Mouse (Mus musculus): ENCODE measurements around the gene Fancc. TPM values are rescaled to one million over a fixed set of nuclear protein-coding genes. Genes with fewer than 3 reads are reported as not detected.

Fancc gene
- 4.6 and 6.1 TPM in 2 replicates for total RNA-seq (2014; rRNA removed)
- 3.4 and 4.0 TPM in 2 replicates for polyA plus RNA-seq (2012; rRNA removed)

DNA sequence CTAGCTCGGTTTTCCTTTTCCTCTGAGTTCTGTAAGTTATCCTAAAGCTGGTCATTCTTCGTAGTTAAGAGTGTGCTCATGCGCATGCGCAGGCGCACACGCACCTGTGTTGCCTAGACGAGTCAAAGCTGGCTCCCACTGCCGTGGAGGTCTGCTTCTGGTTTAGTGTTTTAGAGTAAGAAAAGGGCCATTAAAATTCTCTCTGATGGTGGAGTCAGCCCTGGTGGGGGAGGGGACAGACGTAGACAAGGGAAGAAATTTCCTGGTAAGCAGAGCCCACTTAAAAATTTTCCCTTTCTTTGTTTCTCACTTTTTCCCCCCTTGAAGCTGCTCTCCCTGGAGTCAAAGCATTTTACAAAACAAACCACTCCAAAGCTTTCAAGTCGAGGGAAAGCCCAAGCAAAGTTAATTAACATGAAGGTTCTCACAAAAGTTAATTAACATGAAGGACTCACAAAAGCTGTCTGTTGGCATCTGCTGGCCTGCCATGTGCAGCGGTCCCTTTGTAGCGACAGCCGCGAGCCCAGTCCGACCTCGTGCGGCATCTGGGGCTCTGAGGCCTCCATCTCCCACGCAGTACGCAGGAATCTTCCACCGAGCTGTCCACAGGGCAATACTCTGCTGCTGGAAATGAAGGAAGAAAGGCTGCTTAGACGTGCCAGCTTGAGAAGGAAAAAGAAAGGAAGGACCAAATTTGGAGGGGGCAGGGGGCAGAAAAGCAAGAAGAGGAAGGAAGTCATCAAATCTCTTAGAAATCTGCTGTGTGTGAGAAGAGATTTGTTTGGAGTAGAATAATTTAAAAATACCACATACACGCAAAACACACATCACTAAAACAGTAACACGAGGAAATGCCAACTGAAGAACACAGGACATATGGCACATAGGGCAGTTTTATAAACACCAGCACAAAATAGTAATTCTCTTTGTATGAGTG is at the start of gene Fancc:
Gene Fancc, minus strand, starts transcription at position 633 of the 937 bp plus-strand sequence.
- no peaks in the 10 kb centered on the region for H3K27me3 ChIP-seq (ENCODE audit: control insufficient read depth, insufficient read depth, low read length)
- H3K27ac ChIP-seq (replicated peaks; ENCODE audit: insufficient read depth, low read depth, low read length) = no peak within 1 kb of the TSS
- H3K4me1 ChIP-seq (ENCODE audit: control insufficient read depth, insufficient read depth, low read length) = no peaks in the 10 kb centered on the region; the same call in 1 of the 2 replicates
- H3K36me3 ChIP-seq (ENCODE audit: control insufficient read depth, insufficient read depth, low read length) = no peaks in the 10 kb centered on the region
- H3K79me2 ChIP-seq (ENCODE audit: control insufficient read depth, insufficient read depth, low read length) = no peaks in the 10 kb centered on the region
- H3K9ac ChIP-seq (ENCODE audit: low read depth, low read length) = no peak within 1 kb of the TSS; the same call in 1 of the 2 replicates
- 51% methylated on average over 23 of the region's 23 CpGs for WGBS
- no peak for DNase-seq (ENCODE audit: extremely low read depth, low read depth, low spot score)
- H3K4me3 ChIP-seq (ENCODE audit: insufficient read depth, low read depth, low read length) = 0 out of 2 replicates have a peak within 1 kb of the TSS, but pooled peaks have one; percentile 16
- TF ChIP-seq CTCF (IDR thresholded peaks at IDR 0.05; ENCODE audit: low read depth, low read length) (no peak), POLR2A (IDR thresholded peaks at IDR 0.05; ENCODE audit: extremely low read depth, insufficient read depth, low read length) (no peak)

- no peak overlapping the region for H3K4me3 ChIP-seq (ENCODE audit: insufficient read depth, low read depth, low read length)
- DNase-seq (ENCODE audit: extremely low read depth, low read depth, low spot score) = no peak
- H3K36me3 ChIP-seq (ENCODE audit: control insufficient read depth, insufficient read depth, low read length) = peaks cover 48% of the 10 kb centered on the region
- no peak overlapping the region for H3K27ac ChIP-seq (replicated peaks; ENCODE audit: insufficient read depth, low read depth, low read length)
- H3K4me1 ChIP-seq (ENCODE audit: control insufficient read depth, insufficient read depth, low read length) = peaks cover 18% of the 10 kb centered on the region
- 78% methylated on average over 7 of the region's 7 CpGs for WGBS
- H3K9ac ChIP-seq (ENCODE audit: low read depth, low read length) = no peak overlapping the region
- H3K79me2 ChIP-seq (ENCODE audit: control insufficient read depth, insufficient read depth, low read length) = peaks cover 11% of the 10 kb centered on the region
- no peaks in the 10 kb centered on the region for H3K27me3 ChIP-seq (ENCODE audit: control insufficient read depth, insufficient read depth, low read length)
- TF ChIP-seq POLR2A (IDR thresholded peaks at IDR 0.05; ENCODE audit: extremely low read depth, insufficient read depth, low read length) = no peak
- no peak for TF ChIP-seq CTCF (IDR thresholded peaks at IDR 0.05; ENCODE audit: low read depth, low read length)
Measured at GRCm38 (mm10) chr13:63545291-63545690, 48.2 kb upstream of the Fancc start.

DNA sequence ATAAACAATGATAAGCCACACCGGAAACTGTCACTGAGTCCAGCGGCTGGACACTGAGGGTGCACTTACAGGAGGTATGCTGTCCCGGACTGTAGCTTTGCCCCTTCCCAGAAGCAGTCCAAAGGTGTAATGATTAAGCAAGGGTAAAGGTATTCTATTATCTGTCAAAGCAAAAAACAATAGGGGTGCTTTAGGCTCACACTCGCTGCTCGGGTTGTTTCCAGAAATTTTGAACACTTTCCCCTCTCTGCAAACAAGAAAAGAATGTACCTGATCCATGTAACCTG is 47.8 kb upstream of the Fancc start:
- no peak for TF ChIP-seq CTCF (IDR thresholded peaks at IDR 0.05; ENCODE audit: low read depth, low read length)
- TF ChIP-seq POLR2A (IDR thresholded peaks at IDR 0.05; ENCODE audit: extremely low read depth, insufficient read depth, low read length) = no peak
- no peak overlapping the region for H3K27ac ChIP-seq (replicated peaks; ENCODE audit: insufficient read depth, low read depth, low read length)

GRCm38 (mm10) chr13:63544119-63544966 is 47.3 kb upstream of the Fancc start:
- Histone ChIP-seq H3K9ac (ENCODE audit: low read depth, low read length) (no peak overlapping the region), H3K4me3 (ENCODE audit: insufficient read depth, low read depth, low read length) (no peak overlapping the region), H3K4me1 (ENCODE audit: control insufficient read depth, insufficient read depth, low read length) (peaks cover 14% of the 10 kb centered on the region), H3K27ac (replicated peaks; ENCODE audit: insufficient read depth, low read depth, low read length) (no peak overlapping the region), H3K79me2 (ENCODE audit: control insufficient read depth, insufficient read depth, low read length) (peaks cover 8% of the 10 kb centered on the region), H3K36me3 (ENCODE audit: control insufficient read depth, insufficient read depth, low read length) (peaks cover 56% of the 10 kb centered on the region), H3K27me3 (ENCODE audit: control insufficient read depth, insufficient read depth, low read length) (no peaks in the 10 kb centered on the region)
- 80% methylated on average over 13 of the region's 13 CpGs for WGBS
- DNase-seq (ENCODE audit: extremely low read depth, low read depth, low spot score) = no peak
- TF ChIP-seq POLR2A (IDR thresholded peaks at IDR 0.05; ENCODE audit: extremely low read depth, insufficient read depth, low read length) (no peak), CTCF (IDR thresholded peaks at IDR 0.05; ENCODE audit: low read depth, low read length) (no peak)

More for the DNA sequence above, 47.8 kb upstream of the Fancc start:
- WGBS = 4% methylated on average over 5 of the region's 5 CpGs
- Histone ChIP-seq H3K9ac (ENCODE audit: low read depth, low read length) (no peak overlapping the region), H3K4me3 (ENCODE audit: insufficient read depth, low read depth, low read length) (no peak overlapping the region), H3K36me3 (ENCODE audit: control insufficient read depth, insufficient read depth, low read length) (peaks cover 51% of the 10 kb centered on the region), H3K27me3 (ENCODE audit: control insufficient read depth, insufficient read depth, low read length) (no peaks in the 10 kb centered on the region), H3K4me1 (ENCODE audit: control insufficient read depth, insufficient read depth, low read length) (peaks cover 18% of the 10 kb centered on the region), H3K79me2 (ENCODE audit: control insufficient read depth, insufficient read depth, low read length) (peaks cover 10% of the 10 kb centered on the region)
- peak; percentile 59 for DNase-seq (ENCODE audit: extremely low read depth, low read depth, low spot score)

DNA sequence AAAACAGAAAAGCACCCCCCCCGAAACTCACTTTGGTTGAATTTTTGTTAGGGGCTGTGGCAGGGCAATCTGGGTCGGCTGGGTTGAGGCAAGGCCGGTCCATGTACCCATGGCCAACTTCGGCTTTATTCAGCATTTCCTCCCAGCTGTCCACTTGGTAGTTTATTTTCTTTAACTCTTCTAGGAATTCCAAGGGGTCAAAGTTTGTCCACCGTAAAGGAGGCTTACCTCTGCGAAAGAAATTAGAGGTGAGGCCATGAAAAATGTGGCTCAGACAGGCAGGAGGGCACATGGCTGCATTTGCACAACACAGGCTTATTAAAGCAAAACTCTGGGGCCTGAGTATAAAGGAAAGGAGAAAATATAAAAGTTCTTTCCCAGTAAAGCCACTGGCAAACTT is 46.4 kb upstream of the Fancc start:
- Histone ChIP-seq H3K27ac (replicated peaks; ENCODE audit: insufficient read depth, low read depth, low read length) (no peak overlapping the region), H3K79me2 (ENCODE audit: control insufficient read depth, insufficient read depth, low read length) (peaks cover 6% of the 10 kb centered on the region), H3K9ac (ENCODE audit: low read depth, low read length) (no peak overlapping the region), H3K4me1 (ENCODE audit: control insufficient read depth, insufficient read depth, low read length) (peaks cover 7% of the 10 kb centered on the region; the same call in 1 of the 2 replicates), H3K4me3 (ENCODE audit: insufficient read depth, low read depth, low read length) (no peak overlapping the region), H3K36me3 (ENCODE audit: control insufficient read depth, insufficient read depth, low read length) (peaks cover 57% of the 10 kb centered on the region), H3K27me3 (ENCODE audit: control insufficient read depth, insufficient read depth, low read length) (no peaks in the 10 kb centered on the region)
- DNase-seq (ENCODE audit: extremely low read depth, low read depth, low spot score) = no peak
- WGBS = 50% methylated on average over 6 of the region's 6 CpGs
- TF ChIP-seq CTCF (IDR thresholded peaks at IDR 0.05; ENCODE audit: low read depth, low read length) (no peak), POLR2A (IDR thresholded peaks at IDR 0.05; ENCODE audit: extremely low read depth, insufficient read depth, low read length) (no peak)
